Mouse (Mus musculus) testis, postnatal 10 days (tissue): ENCODE data around the gene Zc3h4.

Experiments used
- DNase-seq: peaks from one replicate; pipeline ENCODE4 v3.0.0; 2021; ENCODE audit warnings: low spot score

Gene Zc3h4

DNA sequence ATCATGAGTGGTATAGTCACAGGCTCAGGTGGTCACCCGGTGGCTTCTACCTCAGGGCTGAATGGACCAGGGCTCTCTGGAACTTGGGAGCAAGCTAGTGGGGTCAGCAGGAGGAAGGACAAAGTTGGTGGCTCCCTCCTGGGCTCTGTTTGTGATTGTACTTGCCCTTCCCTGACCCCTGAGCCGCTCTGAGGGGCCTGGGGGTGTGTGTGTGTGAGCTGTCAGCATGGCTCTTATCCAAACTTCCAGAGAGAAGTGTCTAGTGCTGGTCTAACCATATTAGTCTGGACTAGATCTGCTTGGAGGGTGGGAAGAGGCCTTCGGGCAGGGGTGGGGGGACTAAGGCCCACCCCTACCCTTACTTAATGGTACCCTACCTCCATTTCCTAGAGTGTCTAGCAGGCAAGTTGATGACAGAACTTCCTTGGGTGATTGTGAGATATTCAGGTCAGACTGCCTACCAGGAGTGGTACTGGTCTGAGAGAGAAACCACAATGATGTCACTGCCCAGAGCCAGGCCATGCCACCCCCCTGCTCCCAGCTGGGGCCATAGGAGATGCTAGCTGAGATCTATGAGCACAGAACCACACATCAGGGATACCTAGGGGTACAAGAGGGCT lies 32.8 kb downstream of the Zc3h4 start:
- DNase-seq: no peak

DNA sequence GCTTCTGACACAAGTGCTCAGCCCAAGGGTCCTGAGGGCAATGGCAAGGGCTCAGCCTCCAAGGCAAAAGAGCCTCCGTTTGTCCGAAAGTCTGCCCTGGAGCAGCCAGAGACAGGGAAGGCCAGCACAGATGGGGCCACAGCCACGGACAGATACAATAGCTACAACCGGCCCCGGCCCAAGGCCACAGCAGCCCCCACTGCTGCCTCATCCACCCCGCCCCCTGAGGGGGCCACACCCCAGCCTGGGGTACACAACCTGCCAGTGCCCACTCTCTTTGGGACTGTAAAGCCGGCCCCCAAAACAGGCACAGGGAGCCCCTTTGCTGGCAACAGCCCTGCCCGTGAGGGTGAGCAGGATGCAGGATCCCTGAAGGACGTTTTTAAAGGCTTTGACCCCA lies 34.4 kb downstream of the Zc3h4 start:
- no peak for DNase-seq

DNA sequence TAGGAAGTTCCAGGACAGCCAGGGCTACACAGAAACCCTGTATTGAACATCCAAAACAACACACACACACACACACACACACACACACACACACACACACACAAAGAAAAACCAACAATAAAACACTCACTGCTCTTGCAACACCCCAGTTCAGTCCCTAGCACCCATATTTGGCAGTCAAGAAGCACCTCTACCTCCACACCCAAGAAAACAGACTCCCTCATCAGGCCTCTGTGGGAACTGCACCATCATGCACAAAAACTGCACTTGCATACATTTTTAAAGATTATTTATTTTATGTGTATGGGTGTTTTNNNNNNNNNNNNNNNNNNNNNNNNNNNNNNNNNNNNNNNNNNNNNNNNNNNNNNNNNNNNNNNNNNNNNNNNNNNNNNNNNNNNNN lies 40.5 kb downstream of the Zc3h4 start:
- DNase-seq: no peak

DNA sequence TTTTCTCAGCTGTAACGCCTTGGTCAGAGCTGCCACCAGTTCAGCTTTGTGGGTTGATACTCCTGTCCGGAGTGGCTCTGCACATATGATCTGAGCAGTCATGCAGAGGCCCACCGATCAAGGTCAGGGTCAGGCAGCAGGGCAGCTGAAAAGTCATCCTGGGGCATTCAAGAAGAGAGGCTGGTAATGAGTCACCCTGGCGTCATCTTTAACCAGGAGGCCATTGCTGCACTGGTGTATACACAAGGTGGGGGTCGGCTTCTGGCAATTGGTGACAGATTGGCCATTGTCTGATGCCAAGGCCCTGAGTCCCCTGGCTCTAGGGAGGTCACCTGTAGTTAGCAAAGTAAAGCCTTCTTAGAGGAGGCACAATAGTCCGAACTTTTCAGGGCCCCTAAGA lies 50.9 kb downstream of the Zc3h4 start:
- no peak for DNase-seq

DNA sequence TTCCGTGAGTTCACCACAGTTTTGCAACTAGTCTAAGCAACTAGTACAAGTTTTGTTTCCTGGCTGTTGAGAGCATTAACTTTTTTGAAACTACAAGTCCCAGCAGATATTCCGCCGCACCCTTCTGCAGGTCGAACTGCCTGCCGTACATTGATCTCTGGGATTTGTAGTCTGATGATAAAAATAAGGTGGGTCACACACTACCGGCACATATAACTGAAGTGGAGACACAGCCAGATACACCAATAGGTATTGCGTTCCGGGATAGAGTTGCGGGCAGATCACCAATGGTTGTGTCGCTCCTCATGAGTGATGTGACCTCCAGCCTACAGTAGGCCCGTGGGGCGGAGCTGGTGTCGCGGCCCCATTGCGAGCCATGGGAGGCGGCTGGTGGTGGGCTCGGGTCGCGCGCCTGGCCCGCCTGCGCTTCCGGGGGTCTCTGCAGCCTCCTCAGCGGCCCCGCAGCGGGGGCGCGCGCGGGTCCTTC lies 51.9 kb downstream of the Zc3h4 start, which contains the start of gene Tmem160:
Tmem160 (plus strand) TSS at position 193 of the 487 bp plus-strand sequence.
- DNase-seq: peak; percentile 85

DNA sequence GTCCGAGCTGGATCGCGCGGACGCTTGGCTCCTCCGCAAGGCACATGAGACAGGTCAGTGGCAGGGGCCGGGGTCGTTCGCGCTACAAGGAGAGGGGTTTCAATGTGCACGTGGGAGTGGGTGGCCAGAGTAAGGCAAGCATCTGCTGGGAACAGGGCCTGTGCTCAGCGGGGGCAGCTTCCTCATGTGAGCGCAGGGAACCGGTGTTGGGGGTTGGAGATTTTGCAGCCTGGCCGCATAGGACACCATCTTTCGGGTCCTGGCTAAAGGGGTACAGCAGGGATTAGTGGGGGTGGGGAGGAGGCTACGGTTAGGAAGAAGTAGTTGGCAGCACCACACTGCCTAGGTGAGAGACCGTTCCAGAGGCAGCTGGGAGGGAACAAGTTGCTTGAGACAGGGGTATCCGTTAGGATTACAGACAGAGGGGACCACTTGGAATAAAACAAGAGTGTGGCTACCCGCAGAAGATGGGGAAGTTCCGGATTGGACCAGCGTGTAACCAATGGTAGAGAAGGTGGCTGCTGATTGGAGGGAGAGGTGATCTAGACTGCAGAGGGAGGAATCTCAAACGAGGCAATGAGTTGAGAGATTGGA lies 52.5 kb downstream of the Zc3h4 start:
- no peak for DNase-seq

DNA sequence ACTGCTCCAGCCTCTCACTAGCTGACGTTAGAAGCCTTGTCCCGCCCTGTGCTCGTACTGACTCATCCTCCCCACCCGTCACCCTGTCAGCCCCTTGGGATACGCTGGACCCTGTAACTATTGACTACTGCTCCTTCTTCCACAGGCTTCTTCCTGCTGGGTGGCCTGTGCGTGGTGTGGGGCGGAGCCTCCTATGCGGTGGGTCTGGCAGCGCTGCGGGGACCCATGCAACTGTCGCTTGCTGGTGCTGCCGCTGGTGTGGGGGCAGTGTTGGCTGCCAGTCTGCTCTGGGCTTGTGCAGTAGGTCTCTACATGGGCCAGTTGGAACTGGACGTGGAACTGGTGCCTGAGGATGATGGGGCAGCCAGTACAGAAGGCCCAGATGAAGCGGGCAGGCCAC lies 54.3 kb downstream of the Zc3h4 start:
- no peak for DNase-seq

DNA sequence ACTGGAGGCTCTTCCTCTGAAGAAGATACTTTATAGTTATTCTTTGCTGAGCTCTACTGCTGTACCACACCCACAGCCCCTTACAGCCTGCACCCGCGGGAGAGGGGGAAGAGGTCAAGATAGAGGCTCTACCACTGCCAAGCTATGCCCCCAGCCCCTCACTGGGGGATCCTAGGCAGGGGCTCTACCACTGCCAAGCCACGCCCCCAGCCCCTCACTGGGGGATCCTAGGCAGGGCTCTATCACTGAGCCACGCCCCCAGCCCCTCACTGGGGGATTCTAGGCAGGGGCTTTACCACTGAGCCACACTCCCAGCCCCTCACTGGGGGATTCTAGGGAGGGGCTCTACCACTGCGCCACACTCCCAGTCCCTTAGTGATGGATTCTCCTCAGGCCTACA lies 55.6 kb downstream of the Zc3h4 start:
- DNase-seq: no peak

DNA sequence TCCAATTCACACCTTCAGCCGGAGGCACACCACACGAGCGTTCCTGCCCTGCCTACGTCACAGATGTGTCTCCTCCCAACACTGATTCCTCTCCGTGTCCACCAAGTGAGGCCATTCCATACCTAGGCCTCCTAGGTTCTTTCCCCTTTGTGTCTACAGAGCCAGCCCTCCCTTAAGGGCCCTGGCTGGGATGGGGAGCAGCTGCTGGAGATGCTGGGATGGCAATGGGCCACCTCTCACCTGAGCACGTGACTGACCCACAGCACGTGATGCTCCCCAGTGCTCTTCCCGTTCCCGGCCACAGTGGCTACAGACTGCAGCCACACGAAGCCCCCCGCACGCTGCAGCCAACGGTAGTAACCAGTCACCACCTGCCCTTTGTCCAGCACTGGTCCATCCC lies 59.9 kb downstream of the Zc3h4 start:
- no peak for DNase-seq

DNA sequence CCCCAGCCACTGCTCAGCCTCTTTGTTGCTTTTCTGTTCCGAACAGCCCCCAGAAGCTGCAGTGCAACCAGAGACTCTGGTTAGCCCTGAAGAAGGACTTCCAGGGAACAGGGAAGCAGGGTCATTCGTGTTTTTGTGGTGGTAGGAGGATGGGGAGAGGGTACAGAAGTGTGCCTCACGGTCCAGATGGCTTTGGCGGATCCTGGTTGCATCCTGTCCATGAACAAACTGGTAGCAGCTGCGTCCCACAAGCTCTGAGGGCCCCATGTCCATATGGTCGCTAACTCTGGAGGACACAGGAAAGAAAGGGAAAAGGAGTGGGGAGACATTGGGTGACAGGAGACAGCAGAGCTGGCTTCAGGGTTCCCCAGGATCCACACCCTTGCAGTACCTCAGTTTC lies 60.4 kb downstream of the Zc3h4 start:
- no peak for DNase-seq

DNA sequence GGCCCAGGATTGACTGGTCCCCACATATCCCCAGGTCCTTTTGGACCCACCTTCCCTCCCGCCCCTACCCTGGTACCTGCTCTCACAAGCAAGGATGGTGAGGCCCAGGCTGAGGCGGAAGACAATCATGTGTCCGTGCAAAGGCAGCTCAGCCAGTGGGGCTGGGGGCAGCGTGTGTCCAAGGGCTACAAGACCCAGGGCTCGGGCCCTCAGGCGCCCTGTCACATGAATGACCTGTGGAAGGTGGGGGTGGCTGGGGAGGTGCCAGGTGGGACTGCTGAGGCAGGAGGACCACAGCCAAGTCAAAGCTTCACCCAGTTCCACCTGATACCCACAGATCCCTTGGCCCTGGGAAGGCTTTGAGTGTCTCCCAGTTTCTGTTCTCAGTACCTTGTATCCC lies 61.0 kb downstream of the Zc3h4 start:
- DNase-seq: no peak

DNA sequence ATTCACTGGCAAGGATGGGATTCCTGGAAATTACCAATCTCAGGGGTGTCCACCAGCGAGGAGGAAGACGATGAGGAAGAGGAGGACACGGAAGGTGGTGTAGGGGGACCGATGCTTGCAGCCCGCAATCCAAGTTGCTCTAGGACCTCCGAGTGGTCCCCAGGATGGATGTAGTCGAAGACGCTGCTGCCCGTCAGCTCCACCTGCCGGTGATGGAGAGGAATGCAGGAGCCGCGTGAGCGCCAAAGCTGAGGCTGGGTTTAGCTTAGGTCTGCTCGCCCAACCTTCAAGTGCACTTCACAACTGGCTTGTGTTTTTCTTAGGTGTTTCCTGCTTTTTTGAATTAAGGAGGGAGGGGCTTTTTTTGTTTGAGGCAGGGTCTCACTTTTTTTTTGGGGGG lies 62.5 kb downstream of the Zc3h4 start:
- peak; percentile 92 for DNase-seq

DNA sequence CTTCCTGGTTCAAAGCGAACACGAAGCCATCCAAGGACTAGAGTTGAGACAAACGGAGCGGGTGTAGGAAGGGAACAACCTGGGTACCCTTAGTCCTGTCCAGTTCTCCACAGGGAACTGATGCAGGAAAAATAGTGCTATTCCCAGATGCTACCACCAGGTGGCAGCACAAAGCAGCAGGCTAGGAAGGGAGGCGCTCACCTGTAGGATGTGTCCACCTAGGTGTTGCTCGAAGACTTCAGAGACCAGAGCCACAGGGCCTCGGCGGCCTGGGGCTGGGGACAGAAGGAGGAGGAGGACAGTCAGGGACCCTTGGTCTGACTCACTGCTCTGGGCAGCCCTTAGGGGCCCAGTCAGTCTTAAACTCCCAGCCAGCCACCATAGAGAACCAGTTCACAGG lies 64.5 kb downstream of the Zc3h4 start:
- DNase-seq: peak; percentile 86

DNA sequence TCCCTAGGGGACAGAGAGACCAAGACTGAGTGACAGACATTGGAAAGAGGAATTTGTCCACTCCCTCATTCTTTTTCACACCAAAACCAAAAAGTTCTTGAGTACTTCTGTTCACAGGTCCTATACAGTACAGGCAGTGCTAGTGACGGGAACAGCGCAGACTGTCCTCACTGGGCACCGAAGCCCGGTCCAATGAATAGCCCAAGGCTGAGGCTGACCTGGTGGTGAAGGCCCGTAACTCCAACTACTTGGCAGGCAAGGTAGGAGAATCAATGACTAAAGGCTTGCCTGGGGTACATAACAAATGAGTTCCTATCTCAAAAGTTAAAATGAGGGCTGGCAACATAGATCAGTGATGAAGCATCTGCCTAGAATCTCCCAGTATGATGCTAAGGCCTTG lies 64.9 kb downstream of the Zc3h4 start:
- DNase-seq: no peak

DNA sequence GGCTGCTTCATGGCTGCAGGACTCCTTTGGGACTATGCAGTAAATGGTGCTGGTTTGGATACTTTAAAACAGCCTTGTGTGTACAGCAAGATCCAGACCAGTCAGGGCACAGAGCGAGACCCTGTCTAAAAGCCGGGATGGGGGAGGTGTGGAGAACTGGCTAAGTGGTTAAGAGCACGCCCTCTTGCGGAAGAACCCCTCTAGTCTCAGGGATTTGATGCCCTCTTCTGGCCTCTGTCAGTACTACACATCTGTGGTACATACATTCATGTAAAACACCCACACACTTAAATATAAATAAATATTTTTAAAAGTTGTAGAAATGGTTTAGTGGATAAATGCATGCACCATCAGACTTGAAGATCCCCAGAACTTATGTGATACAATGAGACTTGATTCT lies 65.9 kb downstream of the Zc3h4 start:
- no peak for DNase-seq

DNA sequence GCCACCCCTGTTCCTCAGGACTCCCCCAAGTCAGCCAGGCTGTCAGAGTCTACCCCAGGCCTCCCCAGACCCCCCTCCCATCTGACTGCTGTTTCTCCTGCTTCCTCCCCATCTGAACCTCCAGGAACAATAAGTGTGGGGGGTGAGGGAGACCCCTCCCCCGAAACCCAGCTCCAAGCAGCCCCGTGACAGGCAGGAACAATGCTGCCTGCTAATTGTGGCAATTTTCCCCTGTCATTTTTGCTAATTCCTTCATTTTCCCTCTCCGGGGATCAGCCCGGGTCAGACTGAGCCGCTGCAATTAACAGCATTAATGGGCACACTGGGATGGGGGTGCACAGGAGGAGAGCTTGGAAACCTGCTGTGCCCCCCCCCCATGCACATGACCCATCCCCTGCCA lies 67.4 kb downstream of the Zc3h4 start:
- no peak for DNase-seq

DNA sequence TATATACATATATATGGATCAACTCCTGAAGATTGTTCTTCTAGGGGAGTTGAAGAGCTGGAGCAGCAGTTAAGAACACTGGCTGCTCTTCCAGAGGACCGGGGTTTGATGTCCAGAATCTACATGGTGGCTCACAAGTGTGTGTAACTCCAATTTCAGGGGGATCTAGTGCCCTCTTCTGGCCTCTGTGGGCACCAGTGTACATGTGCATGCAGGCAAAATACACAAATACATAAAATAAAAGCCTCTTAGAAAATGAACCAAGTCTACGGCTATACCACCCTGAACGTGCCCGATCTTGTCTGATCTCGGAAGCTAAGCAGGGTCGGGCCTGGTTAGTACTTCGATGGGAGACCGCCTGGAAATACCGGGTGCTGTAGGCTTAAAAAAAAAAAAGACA lies 70.8 kb downstream of the Zc3h4 start:
- no peak for DNase-seq

DNA sequence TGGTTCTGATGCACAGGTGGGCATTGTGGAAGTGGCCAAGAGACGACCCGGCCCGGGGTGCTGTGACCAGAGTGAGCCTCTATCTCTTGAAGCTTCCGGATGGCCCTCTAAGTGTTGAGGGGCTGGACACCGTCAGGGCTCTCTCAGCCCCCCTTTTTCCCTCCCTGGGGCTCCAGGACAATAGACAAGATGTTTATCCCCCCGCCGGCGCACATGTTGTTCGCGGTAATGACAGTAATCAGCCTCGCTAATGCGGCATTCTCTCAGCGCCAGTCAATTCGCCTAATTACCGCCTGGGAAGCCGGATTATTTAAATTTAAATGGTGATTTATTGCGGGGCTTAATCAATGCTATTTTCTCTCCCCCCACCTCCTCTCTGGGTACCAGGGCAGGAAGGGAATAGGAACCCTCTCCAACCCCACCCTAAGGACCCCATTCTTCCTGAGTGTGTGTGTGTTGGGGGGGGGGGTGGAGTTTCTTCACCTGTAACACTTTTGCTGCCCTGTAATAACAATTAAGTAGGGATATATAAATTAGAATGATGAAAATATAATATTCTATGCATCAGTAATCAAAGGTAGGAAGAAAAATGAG lies 71.5 kb downstream of the Zc3h4 start:
- DNase-seq: no peak

DNA sequence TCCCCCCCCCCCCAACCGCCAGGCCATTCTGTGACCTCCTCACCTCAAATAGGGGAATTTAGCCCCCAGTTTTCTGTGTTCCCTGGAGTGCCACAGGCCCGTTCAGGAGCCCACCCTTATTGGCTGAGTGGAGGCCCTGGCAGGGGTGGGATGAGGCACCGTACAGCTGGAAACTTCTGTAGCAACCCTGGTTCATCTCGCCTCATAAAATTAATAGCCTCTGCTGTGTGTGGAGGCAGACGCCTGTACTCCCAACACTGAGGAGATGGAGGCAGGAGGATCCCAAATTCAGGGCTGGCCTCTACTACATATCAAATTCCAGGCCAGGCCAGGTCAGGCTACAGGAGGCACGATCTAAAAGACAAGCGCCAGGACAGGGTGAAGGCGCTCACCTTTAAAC lies 73.1 kb downstream of the Zc3h4 start:
- no peak for DNase-seq

DNA sequence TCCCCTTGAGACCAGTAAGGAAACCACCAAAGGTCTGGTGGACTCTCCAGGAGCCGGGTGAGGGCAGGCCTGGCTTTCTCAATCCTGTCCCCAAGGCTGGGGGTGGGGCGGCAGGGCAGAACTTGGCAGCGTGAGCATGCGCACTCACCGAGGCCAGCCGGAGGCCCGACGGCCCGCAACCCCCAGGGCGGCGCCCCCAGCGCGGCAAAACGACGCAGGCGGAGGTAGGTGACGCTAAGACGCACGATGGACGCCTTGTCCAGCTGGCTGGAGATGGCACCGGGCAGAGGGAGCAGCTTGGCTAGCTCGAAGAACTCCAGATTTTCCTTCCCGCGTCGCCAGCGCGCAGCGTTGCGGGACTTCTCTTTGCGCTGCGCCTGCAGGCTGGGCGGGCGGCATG lies 73.7 kb downstream of the Zc3h4 start:
- DNase-seq: peak; percentile 55

DNA sequence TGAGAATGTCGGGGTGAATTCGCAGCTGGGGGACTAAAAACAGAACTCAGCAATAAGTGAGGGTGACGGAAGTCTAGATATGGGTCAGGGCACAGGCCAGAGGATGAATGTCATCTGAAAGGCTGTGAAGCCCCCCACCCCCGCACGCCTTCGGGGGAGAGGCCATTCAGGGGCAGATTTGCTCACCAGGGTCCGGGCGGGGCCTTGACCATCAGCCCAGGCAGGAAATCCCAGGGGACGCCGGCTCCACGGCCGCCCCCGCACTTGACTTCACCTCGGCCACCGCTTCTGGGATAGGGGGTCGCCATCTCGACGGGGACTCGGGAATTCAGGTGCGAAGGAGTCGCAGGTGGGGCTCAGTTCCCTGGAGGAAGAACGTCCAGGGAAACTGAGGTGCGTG lies 74.6 kb downstream of the Zc3h4 start:
- DNase-seq: no peak

DNA sequence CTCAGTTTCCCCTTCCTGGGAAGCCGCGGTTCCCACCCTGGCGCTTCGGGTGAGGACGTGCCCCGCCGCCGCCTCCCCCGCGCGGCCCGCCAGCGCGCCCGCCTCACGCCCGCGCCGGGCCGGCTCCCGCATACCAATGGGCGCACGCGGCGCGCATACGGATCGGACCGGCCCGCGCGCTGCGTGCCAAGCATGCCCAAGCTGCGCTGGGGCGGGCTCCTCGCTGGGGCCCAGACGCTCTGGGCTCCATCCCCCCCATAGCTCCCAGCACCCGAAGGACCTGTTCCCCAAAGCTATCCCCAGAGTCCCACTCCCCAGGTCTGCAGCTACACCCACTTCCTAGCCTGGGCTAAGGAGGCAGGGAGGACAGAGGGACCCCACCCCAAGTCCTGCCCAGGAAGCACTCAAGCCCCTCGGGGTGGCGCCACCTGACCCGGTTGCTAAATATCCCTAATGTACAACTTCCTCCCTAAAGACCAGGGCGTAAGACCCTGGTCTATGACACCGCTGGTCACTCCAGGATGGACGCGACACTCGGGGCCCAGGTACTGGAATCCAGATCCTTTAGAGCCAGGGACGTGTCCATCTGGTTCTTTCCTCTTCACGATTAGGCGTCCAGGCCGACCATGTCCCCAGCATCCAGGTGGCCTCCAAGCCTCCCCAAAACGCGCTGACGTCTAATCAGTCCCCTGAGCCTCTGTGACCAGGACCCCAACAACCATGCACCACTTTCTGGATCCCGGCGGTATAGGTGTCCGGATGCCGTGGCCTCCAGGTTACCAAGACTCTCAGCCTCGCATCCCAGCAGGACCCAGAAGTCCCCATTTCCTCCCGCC lies 75.3 kb downstream of the Zc3h4 start:
- no peak for DNase-seq

DNA sequence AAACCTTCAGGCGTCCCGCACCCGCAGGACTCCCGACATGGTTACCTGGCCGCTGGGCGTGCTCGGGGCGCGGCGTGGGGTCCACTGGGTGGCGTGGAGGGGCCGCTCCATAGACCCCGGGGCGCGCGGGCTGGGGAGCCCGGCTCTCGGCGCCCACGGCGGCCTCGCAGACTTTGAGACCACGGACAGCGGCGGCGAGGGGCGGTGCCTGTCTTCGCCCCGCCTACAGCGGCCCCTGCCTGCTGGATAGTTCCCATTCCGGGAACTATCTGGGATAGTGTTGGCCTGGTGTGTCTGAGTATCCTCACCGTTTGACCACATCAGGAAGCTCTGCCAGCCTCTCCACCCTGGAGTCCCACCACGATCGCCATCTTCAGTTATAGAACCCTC lies 75.9 kb downstream of the Zc3h4 start:
- peak; percentile 66 for DNase-seq
